Mouse (Mus musculus) small intestine, adult 2 months (tissue): ENCODE data around the gene Mrpl18. TPM values are rescaled to one million over a fixed set of nuclear protein-coding genes. Genes with fewer than 3 reads are reported as not detected.
A peak's percentile ranks its signal among the peaks of the same experiment; 100 is the strongest.
"Not testable (repeated sequence)": the region's sequence is repeated elsewhere in the genome, so short reads cannot be mapped to it uniquely, and the experiment has no call there.

Source experiments
- H3K27ac ChIP-seq: fragments of 200-500 bp; 2 replicates; pipeline ENCODE4 v1.5.1; 2012; ENCODE audit warnings: low read depth, low read length, control low read depth, inconsistent platforms; ENCODE audit not compliant: insufficient read depth
- H3K27me3 ChIP-seq: fragments of 200-500 bp; 2 replicates; pipeline ENCODE4 v1.6.1; 2012; ENCODE audit warnings: mild to moderate bottlenecking, moderate library complexity, low read length, inconsistent platforms; ENCODE audit not compliant: control insufficient read depth, insufficient read depth
- H3K36me3 ChIP-seq: fragments of 200-500 bp; 2 replicates; pipeline ENCODE4 v1.6.1; 2012; ENCODE audit warnings: mild to moderate bottlenecking, low read length, control low read depth, inconsistent platforms; ENCODE audit not compliant: control insufficient read depth, insufficient read depth
- H3K4me1 ChIP-seq: fragments of 200-500 bp; 2 replicates; pipeline ENCODE4 v1.6.1; 2012; ENCODE audit warnings: low read length, inconsistent platforms, mixed read lengths; ENCODE audit not compliant: control insufficient read depth, insufficient read depth, insufficient read length
- H3K4me3 ChIP-seq: fragments of 200-500 bp; 2 replicates; pipeline ENCODE4 v1.5.1; 2012; ENCODE audit warnings: low read depth, mild to moderate bottlenecking, control low read depth, inconsistent platforms, low read length, moderate library complexity
- CTCF ChIP-seq: fragments of 200-500 bp; IDR thresholded peaks from 2 replicates; pipeline ENCODE4 v1.5.1; 2012; ENCODE audit warnings: low read depth, mild to moderate bottlenecking, control low read depth, inconsistent platforms, low read length, moderate library complexity, mixed read lengths; ENCODE audit not compliant: insufficient replicate concordance, insufficient read length; ENCODE audit errors: extremely low read depth
- POLR2A ChIP-seq: fragments of 200-500 bp; IDR thresholded peaks from 2 replicates; pipeline ENCODE4 v1.6.1; 2012; ENCODE audit warnings: low read depth, mild to moderate bottlenecking, control low read depth, inconsistent platforms, low read length, moderate library complexity
- WGBS: fragments of 180-500 bp; shearing (Covaris S2); methylation state at CpG from one replicate; pipeline ENCODE4 v1.1.7; 2018; 5-methylcytosine and 5-hydroxymethylcytosine counted together
- polyA plus RNA-seq: library from polyadenylated mRNA; depleted of rRNA; stranded (reverse); fragments of >200 nt; gene quantifications from 2 replicates; pipeline ENCODE4 v1.2.3, GENCODE M21; 2012; rRNA removed

Mrpl18 gene
- polyA plus RNA-seq = 16.7 and 19.4 TPM in 2 replicates

DNA sequence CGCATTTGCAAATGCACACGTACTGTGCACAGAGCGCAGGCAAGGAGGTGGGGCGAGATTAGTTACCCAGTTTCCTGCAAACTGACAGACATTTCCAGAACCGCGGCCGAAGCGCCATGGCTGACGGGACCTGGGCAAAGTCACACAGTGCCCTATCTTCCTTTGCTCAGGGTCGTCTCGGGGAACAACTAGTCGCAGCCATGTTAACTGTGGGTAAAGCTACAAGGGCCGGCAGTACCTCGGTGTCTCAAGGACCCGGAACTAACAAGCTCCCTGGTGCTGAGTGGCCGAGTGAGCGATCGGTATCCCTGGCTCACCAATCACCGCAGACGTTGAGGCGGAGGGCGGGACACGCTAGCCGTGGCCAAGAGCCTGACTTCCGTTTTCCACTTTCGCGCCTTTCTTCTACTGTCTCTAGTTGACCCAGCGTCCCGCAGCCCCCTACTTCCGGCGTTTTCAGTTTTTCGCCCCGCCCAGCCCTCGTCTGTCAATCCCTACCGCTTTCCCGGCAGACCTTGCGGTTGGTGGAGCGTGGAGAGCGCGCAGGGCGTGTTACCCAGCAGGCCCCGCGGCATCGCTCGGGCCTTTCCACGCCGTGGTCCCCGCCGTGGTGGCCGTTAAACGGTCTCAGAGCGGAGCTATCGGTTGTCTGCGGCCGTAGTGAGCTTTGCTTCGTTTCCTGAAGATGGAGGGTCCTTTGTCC, at the start of gene Mrpl18:
Gene Mrpl18 (minus strand): TSS at position 465 of the 703 bp plus-strand sequence.
- H3K4me3 ChIP-seq = peak within 1 kb of the TSS; percentile 83
- H3K36me3 ChIP-seq = peaks cover 38% of the 10 kb centered on the region
- TF ChIP-seq CTCF (no peak), POLR2A (peak; percentile 60)
- H3K27ac ChIP-seq = peak within 1 kb of the TSS; percentile 80
- no peaks in the 10 kb centered on the region for H3K4me1 ChIP-seq
- no peaks in the 10 kb centered on the region for H3K27me3 ChIP-seq
- under 1% methylated on average over 56 of the region's 56 CpGs for WGBS

DNA sequence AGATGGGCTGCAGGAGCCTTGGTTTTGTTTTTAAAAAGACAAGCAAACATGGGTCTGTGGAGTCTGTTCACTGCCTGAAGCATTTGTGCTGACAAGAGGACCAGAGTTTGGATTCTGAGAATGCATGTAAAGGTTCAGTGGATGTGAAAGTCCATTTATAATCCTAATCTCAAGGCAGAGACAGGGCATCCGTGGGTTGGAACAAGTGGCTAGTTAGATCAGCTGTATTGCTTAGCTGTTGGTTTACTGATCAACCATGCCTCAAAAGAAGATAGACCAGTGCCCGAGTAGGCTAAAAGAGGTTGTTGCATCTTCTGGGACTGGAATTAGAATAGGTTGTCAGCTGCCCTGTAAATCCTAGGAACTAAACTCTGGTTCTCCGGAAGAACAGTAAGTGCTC, 47.3 kb upstream of the Mrpl18 start:
- no peak for TF ChIP-seq CTCF
- no peak for TF ChIP-seq POLR2A

DNA sequence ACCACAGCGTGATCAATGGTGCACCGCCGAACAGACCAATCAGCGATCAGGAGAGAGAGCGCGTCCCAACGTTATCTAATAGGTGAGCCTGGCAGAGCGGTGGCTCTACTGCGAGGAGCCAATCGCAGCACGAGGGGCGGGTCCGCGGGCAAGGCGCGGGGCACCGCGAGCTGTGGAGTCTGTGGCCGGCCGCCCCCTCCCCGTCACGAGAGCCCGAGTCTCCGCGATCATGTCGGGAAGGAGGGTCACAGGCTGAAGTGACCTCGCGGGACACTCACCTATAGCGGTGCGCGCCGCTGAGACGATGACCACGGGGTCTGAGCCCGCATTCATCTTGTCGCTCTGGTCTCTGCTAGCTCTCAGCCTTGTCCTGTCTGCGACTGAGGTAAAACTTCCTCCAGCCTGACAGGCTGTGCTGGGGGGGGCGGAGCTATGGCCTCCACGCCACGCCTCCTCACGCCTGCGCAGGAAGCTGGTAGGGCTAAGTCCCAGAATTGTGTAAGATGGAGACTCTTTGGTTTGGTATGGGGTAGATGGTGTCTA, 44.3 kb upstream of the Mrpl18 start, which contains the start of gene Acat2:
Gene Acat2 (minus strand): TSS at position 417 of the 543 bp plus-strand sequence.
- peaks cover 7% of the 10 kb centered on the region for H3K36me3 ChIP-seq
- H3K27me3 ChIP-seq = no peaks in the 10 kb centered on the region

More for the DNA sequence above, 47.3 kb upstream of the Mrpl18 start:
- H3K27me3 ChIP-seq = no peaks in the 10 kb centered on the region
- no peak overlapping the region for H3K4me3 ChIP-seq
- 59% methylated on average over 3 of the region's 3 CpGs for WGBS
- H3K27ac ChIP-seq = no peak overlapping the region
- peaks cover 4% of the 10 kb centered on the region; the same call in 1 of the 2 replicates for H3K4me1 ChIP-seq
- peaks cover 18% of the 10 kb centered on the region for H3K36me3 ChIP-seq

DNA sequence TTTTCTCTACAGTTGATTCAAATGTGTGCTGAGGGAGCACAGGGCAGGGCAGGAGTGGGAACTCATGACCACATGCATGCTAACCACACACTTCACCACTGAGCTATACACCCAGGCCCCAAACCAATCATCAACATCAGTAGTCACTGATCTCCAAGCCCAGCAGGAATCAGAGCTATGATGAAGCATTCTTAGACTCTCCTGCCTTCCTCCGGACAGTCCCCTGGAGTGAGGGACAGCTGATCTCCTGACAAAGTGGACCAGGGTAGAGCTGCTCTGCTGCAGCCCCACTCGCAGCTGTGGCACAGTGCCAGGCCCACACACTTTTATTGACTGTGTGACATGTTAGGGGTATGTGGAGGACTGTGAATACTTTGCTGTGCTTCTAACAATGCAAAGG, 43.2 kb upstream of the Mrpl18 start:
- H3K4me1 ChIP-seq, H3K27ac ChIP-seq, H3K36me3 ChIP-seq, H3K27me3 ChIP-seq, H3K4me3 ChIP-seq: not testable (repeated sequence)
- WGBS = 40% methylated on average over 2 of the region's 2 CpGs

More for the DNA sequence above, 44.3 kb upstream of the Mrpl18 start, which contains the start of gene Acat2:
- Histone ChIP-seq H3K27ac (peak within 1 kb of the TSS; percentile 74), H3K4me3 (peak within 1 kb of the TSS; percentile 85), H3K4me1 (peaks cover 4% of the 10 kb centered on the region; the same call in 1 of the 2 replicates)
- TF ChIP-seq POLR2A (peak; percentile 91), CTCF (no peak)
- WGBS = under 1% methylated on average over 42 of the region's 42 CpGs

DNA sequence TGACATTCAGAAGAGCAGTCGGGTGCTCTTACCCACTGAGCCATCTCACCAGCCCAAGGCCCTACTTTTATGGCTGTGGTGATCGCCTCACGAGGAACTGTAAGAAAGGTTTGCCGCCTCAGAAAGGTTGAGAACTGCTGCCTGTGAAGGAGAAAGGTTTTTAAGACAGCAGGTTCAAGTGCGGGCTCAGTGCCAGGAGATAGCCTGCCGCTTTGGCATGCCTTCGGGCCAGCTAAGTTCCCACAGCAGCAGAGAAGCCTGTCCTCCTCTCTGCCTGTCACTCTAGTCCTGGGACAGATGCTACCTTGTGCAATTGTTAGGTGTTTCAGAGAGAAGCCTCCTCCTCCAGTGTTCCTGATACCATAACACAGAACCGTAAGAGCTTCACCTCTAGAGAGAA, 40.5 kb upstream of the Mrpl18 start:
- Histone ChIP-seq H3K36me3 (peaks cover 13% of the 10 kb centered on the region), H3K4me1 (peaks cover 4% of the 10 kb centered on the region; the same call in 1 of the 2 replicates), H3K27ac (no peak overlapping the region), H3K27me3 (no peaks in the 10 kb centered on the region), H3K4me3 (no peak overlapping the region)
- WGBS = 84% methylated on average over 8 of the region's 8 CpGs
- TF ChIP-seq CTCF = no peak
- no peak for TF ChIP-seq POLR2A

DNA sequence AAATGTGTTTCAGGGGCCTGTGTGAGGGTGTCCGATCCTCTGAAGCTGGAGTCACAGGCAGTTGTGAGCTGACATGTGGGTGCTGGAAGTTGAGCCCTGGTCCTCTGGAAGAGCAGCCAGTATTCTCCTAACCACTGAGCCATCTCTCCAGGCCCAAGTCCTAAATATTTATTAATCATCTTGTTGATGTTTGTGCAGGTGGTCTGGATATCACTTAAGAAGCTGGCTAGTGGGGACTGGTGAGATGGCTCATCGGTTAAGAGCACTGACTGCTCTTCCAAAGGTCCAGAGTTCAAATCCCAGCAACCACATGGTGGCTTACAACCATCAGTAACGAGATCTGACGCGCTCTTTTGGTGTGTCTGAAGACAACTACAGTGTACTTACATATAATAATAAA, 33.5 kb upstream of the Mrpl18 start:
- Histone ChIP-seq H3K27me3 (no peaks in the 10 kb centered on the region), H3K27ac (no peak overlapping the region), H3K4me3 (no peak overlapping the region), H3K36me3 (peaks cover 30% of the 10 kb centered on the region), H3K4me1 (no peaks in the 10 kb centered on the region)
- no peak for TF ChIP-seq POLR2A
- no peak for TF ChIP-seq CTCF
- WGBS = 86% methylated on average over 5 of the region's 5 CpGs

DNA sequence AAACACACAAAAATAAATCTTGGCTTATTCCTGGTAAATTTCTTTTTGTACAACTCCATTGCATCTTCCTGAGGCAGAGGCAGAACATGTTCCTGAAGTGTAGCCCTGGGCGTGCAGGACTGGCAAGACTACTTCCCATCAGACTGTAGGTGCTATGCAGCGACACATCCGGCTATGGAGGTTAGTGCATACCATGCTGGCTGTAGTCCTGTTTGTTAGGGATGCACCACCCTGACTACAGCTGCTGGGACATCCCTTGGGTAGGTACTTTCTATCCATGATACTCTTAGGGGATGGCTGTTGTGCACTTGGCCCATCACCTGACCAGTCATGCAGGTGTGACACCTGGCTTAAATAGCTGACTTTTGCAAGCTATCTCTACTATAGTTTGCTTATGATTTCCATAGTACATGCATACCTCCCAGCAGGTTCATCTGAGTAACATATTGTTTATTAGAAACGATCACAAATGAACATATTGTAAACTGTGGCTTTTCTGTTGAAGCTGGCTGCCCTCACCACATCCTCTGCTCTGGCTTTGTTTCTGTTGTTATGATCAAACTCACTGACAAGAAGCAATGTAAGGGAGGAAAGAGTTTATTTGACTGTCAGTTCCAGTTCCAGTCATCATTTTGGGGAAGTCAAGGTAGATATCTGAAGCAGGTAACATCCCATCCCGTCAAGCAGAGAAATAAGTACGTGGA, 26.5 kb upstream of the Mrpl18 start:
- no peak overlapping the region for H3K4me3 ChIP-seq
- H3K27ac ChIP-seq = 0 out of 2 replicates have a peak overlapping the region, but pooled peaks have one; percentile 3
- WGBS = 89% methylated on average over 6 of the region's 6 CpGs
- H3K4me1 ChIP-seq = peaks cover 4% of the 10 kb centered on the region; the same call in 1 of the 2 replicates
- no peaks in the 10 kb centered on the region for H3K27me3 ChIP-seq
- TF ChIP-seq CTCF (no peak), POLR2A (no peak)
- peaks cover 19% of the 10 kb centered on the region for H3K36me3 ChIP-seq
